Mouse (Mus musculus): ENCODE results near the gene Srsf3. TPM values are rescaled to one million over a fixed set of nuclear protein-coding genes. Genes with fewer than 3 reads are reported as not detected.

Srsf3 gene
- polyA plus RNA-seq, 1 experiment from 2014 or later = 884 TPM

- Histone ChIP-seq H3K27me3 (ENCODE audit: poor library complexity, severe bottlenecking) (no peaks in the 10 kb centered on the region), H3K36me3 (replicated peaks) (peaks cover 48% of the 10 kb centered on the region), H3K4me3 (no peak overlapping the region), H3K4me1 (peaks cover 35% of the 10 kb centered on the region), H3K27ac (no peak overlapping the region), H3K9me3 (no peaks in the 10 kb centered on the region)
- WGBS = 93% methylated on average over 3 of the region's 3 CpGs
- DNase-seq (ENCODE audit: extremely low spot score, low spot score) = no peak
Measured at GRCm38 (mm10) chr17:29005002-29005401, 27.4 kb upstream of the Srsf3 start.

- Histone ChIP-seq H3K9me3 (no peaks in the 10 kb centered on the region), H3K27ac (peak overlapping the region; percentile 98), H3K27me3 (ENCODE audit: poor library complexity, severe bottlenecking) (no peaks in the 10 kb centered on the region), H3K4me1 (peaks cover 35% of the 10 kb centered on the region), H3K4me3 (peak overlapping the region; percentile 83), H3K36me3 (replicated peaks) (peaks cover 31% of the 10 kb centered on the region)
- 16% methylated on average over 7 of the region's 7 CpGs for WGBS
- no peak for DNase-seq (ENCODE audit: extremely low spot score, low spot score)
Measured at GRCm38 (mm10) chr17:29006812-29007211, 25.6 kb upstream of the Srsf3 start.

- Histone ChIP-seq H3K4me1 (peaks cover 35% of the 10 kb centered on the region), H3K36me3 (replicated peaks) (peaks cover 31% of the 10 kb centered on the region), H3K4me3 (peak overlapping the region; percentile 83), H3K27me3 (ENCODE audit: poor library complexity, severe bottlenecking) (no peaks in the 10 kb centered on the region), H3K9me3 (no peaks in the 10 kb centered on the region), H3K27ac (peak overlapping the region; percentile 98)
- 0% methylated on average over 19 of the region's 19 CpGs for WGBS
- DNase-seq (ENCODE audit: extremely low spot score, low spot score) = no peak
Measured at GRCm38 (mm10) chr17:29007243-29007640, 25.2 kb upstream of the Srsf3 start.

GRCm38 (mm10) chr17:29007641-29008325, 24.6 kb upstream of the Srsf3 start, which contains the start of gene Stk38:
Stk38 (minus strand) TSS chr17:29007995.
- H3K4me1 ChIP-seq = peaks cover 35% of the 10 kb centered on the region
- H3K9me3 ChIP-seq = no peaks in the 10 kb centered on the region
- H3K4me3 ChIP-seq = peak within 1 kb of the TSS; percentile 83
- H3K27ac ChIP-seq = peak within 1 kb of the TSS; percentile 98
- WGBS = under 1% methylated on average over 65 of the region's 65 CpGs
- DNase-seq (ENCODE audit: extremely low spot score, low spot score) = peak; percentile 90
- peaks cover 28% of the 10 kb centered on the region for H3K36me3 ChIP-seq (replicated peaks)
- H3K27me3 ChIP-seq (ENCODE audit: poor library complexity, severe bottlenecking) = no peaks in the 10 kb centered on the region

- peaks cover 35% of the 10 kb centered on the region for H3K4me1 ChIP-seq
- no peaks in the 10 kb centered on the region for H3K9me3 ChIP-seq
- H3K27me3 ChIP-seq (ENCODE audit: poor library complexity, severe bottlenecking) = no peaks in the 10 kb centered on the region
- H3K4me3 ChIP-seq = peak overlapping the region; percentile 83
- DNase-seq (ENCODE audit: extremely low spot score, low spot score) = no peak
- peaks cover 24% of the 10 kb centered on the region for H3K36me3 ChIP-seq (replicated peaks)
- peak overlapping the region; percentile 98 for H3K27ac ChIP-seq
- WGBS = 9% methylated on average over 8 of the region's 8 CpGs
Measured at GRCm38 (mm10) chr17:29008326-29008650, 24.1 kb upstream of the Srsf3 start.

GRCm38 (mm10) chr17:29009181-29009580, 23.2 kb upstream of the Srsf3 start:
- 90% methylated on average over 4 of the region's 4 CpGs for WGBS
- H3K9me3 ChIP-seq = no peaks in the 10 kb centered on the region
- no peak for DNase-seq (ENCODE audit: extremely low spot score, low spot score)

GRCm38 (mm10) chr17:29014235-29014634, 18.2 kb upstream of the Srsf3 start:
- Histone ChIP-seq H3K27me3 (ENCODE audit: poor library complexity, severe bottlenecking) (no peaks in the 10 kb centered on the region), H3K27ac (no peak overlapping the region), H3K36me3 (replicated peaks) (no peaks in the 10 kb centered on the region), H3K4me3 (no peak overlapping the region), H3K9me3 (no peaks in the 10 kb centered on the region), H3K4me1 (peaks cover 15% of the 10 kb centered on the region)
- no peak for DNase-seq (ENCODE audit: extremely low spot score, low spot score)

More at GRCm38 (mm10) chr17:29009181-29009580, 23.2 kb upstream of the Srsf3 start:
- Histone ChIP-seq H3K4me3 (no peak overlapping the region), H3K27me3 (ENCODE audit: poor library complexity, severe bottlenecking) (no peaks in the 10 kb centered on the region), H3K27ac (no peak overlapping the region), H3K36me3 (replicated peaks) (peaks cover 19% of the 10 kb centered on the region), H3K4me1 (peaks cover 41% of the 10 kb centered on the region)

- WGBS = 10% methylated on average over 2 of the region's 2 CpGs
- H3K4me3 ChIP-seq = no peak overlapping the region
- peaks cover 15% of the 10 kb centered on the region for H3K4me1 ChIP-seq
- H3K9me3 ChIP-seq = no peaks in the 10 kb centered on the region
- peak; percentile 45 for DNase-seq (ENCODE audit: extremely low spot score, low spot score)
- H3K36me3 ChIP-seq (replicated peaks) = no peaks in the 10 kb centered on the region
- H3K27me3 ChIP-seq (ENCODE audit: poor library complexity, severe bottlenecking) = no peaks in the 10 kb centered on the region
- H3K27ac ChIP-seq = no peak overlapping the region
Measured at GRCm38 (mm10) chr17:29015638-29016037, 16.8 kb upstream of the Srsf3 start.

- Histone ChIP-seq H3K4me3 (no peak overlapping the region), H3K27ac (no peak overlapping the region), H3K9me3 (no peaks in the 10 kb centered on the region), H3K36me3 (replicated peaks) (no peaks in the 10 kb centered on the region), H3K27me3 (ENCODE audit: poor library complexity, severe bottlenecking) (no peaks in the 10 kb centered on the region), H3K4me1 (peaks cover 15% of the 10 kb centered on the region)
- no peak for DNase-seq (ENCODE audit: extremely low spot score, low spot score)
- 87% methylated on average over 4 of the region's 4 CpGs for WGBS
Measured at GRCm38 (mm10) chr17:29016705-29017104, 15.7 kb upstream of the Srsf3 start.

- WGBS = 45% methylated on average over 11 of the region's 11 CpGs
- Histone ChIP-seq H3K4me3 (no peak overlapping the region), H3K36me3 (replicated peaks) (no peaks in the 10 kb centered on the region), H3K27me3 (ENCODE audit: poor library complexity, severe bottlenecking) (peaks cover 10% of the 10 kb centered on the region; the same call in 1 of the 2 replicates), H3K4me1 (peaks cover 18% of the 10 kb centered on the region), H3K27ac (no peak overlapping the region), H3K9me3 (no peaks in the 10 kb centered on the region)
- peak; percentile 38 for DNase-seq (ENCODE audit: extremely low spot score, low spot score)
Measured at GRCm38 (mm10) chr17:29018292-29018984, 14.0 kb upstream of the Srsf3 start.

GRCm38 (mm10) chr17:29019391-29019790, 13.0 kb upstream of the Srsf3 start:
- no peak overlapping the region for H3K27ac ChIP-seq
- no peaks in the 10 kb centered on the region for H3K36me3 ChIP-seq (replicated peaks)
- peaks cover 16% of the 10 kb centered on the region for H3K4me1 ChIP-seq
- H3K4me3 ChIP-seq = no peak overlapping the region
- no peaks in the 10 kb centered on the region for H3K9me3 ChIP-seq
- peaks cover 15% of the 10 kb centered on the region for H3K27me3 ChIP-seq (ENCODE audit: poor library complexity, severe bottlenecking)
- 84% methylated on average over 7 of the region's 7 CpGs for WGBS
- DNase-seq (ENCODE audit: extremely low spot score, low spot score) = no peak

- peaks cover 24% of the 10 kb centered on the region for H3K4me1 ChIP-seq
- no peak overlapping the region for H3K4me3 ChIP-seq
- DNase-seq (ENCODE audit: extremely low spot score, low spot score) = no peak
- no peaks in the 10 kb centered on the region for H3K9me3 ChIP-seq
- H3K36me3 ChIP-seq (replicated peaks) = no peaks in the 10 kb centered on the region
- no peak overlapping the region for H3K27ac ChIP-seq
- H3K27me3 ChIP-seq (ENCODE audit: poor library complexity, severe bottlenecking) = peaks cover 26% of the 10 kb centered on the region
Measured at GRCm38 (mm10) chr17:29020444-29020843, 12.0 kb upstream of the Srsf3 start.

- Histone ChIP-seq H3K27ac (no peak overlapping the region), H3K27me3 (ENCODE audit: poor library complexity, severe bottlenecking) (peaks cover 36% of the 10 kb centered on the region), H3K9me3 (no peaks in the 10 kb centered on the region), H3K36me3 (replicated peaks) (no peaks in the 10 kb centered on the region), H3K4me3 (no peak overlapping the region), H3K4me1 (peaks cover 35% of the 10 kb centered on the region)
- WGBS = 29% methylated on average over 15 of the region's 15 CpGs
- DNase-seq (ENCODE audit: extremely low spot score, low spot score) = no peak
Measured at GRCm38 (mm10) chr17:29022230-29022819, 10.1 kb upstream of the Srsf3 start.

Measured in forebrain, embryonic 10.5 days (tissue).